Mouse (Mus musculus) B cell, adult 2 months (primary cell): ENCODE data around the gene Myef2.
"Not testable (repeated sequence)": the region's sequence is repeated elsewhere in the genome, so short reads cannot be mapped to it uniquely, and the experiment has no call there.

Source experiments
- DNase-seq, 2 experiments: peaks; one replicate each; pipeline ENCODE4 v3.0.0; 2022

Myef2 gene

DNA sequence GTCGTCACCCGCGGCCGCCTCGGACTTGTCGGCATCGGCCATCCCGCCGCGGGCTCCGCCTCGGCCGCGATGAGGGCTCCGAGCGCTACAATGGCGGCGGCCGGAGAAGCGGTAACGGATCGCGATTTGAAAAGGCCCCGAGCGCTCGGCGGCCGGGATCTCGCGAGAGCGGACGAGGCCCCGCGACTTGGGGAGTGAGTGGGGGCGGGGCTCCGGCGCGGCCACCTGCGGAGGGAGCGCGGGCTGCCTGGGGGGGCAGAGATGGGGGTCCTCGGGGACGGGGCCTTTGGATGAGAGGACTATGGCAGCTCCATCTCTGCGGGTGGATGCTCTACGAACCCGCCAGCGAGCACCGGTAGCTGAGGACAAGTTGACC is at the start of gene Myef2:
Myef2 (minus strand) TSS at position 185 of the 376 bp plus-strand sequence.
- peak; percentile 89 to 91 for DNase-seq

- DNase-seq, result no peak
Measured at GRCm38 (mm10) chr2:125162012-125162470, 38.6 kb upstream of the Myef2 start.

DNA sequence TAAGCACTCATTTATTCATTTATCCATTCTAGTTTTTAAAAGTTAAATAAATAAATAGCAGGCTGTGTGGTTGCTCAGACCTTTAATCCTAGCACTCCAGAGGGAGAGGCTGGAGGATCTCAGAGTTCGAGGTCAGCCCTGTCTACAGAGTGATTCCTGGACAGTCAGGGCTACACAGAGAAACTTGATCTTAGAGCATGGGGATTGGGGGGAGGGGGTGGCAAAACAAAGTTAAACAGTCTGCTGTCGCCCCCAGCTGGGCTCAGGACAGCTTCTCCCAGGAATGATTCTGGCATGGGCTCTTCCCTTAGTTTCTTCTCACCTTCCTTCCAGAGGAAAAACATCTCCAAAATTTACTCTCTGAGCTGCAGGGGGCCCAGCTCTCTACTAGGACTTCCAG is 32.0 kb upstream of the Myef2 start:
- DNase-seq, result no peak

GRCm38 (mm10) chr2:125154294-125154693 is 30.8 kb upstream of the Myef2 start:
- no peak for DNase-seq

DNA sequence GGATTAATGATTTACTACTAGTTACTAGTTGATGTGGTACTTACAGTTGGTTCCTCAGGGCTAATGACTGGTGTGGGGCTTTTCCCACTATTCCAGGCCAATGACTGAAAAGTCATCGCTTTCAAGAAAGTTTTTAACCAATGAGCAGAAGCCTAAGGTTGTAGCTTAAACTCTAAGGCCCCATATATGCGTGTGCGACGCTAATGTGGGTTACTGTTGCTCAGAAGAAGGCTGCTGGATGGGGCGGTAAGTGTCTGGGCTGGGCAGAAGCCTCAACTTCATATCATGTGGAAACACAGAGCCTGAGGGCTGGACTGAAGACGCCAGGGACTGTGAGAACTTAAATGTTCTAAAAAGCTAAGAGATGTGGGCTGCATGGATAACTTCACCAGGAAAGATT is 28.9 kb upstream of the Myef2 start, which contains the start of gene Slc12a1:
Slc12a1 (plus strand) TSS at position 118 of the 400 bp plus-strand sequence.
- DNase-seq, result no peak

- DNase-seq, result no peak
Measured at GRCm38 (mm10) chr2:125142336-125142735, 18.9 kb upstream of the Myef2 start.

DNA sequence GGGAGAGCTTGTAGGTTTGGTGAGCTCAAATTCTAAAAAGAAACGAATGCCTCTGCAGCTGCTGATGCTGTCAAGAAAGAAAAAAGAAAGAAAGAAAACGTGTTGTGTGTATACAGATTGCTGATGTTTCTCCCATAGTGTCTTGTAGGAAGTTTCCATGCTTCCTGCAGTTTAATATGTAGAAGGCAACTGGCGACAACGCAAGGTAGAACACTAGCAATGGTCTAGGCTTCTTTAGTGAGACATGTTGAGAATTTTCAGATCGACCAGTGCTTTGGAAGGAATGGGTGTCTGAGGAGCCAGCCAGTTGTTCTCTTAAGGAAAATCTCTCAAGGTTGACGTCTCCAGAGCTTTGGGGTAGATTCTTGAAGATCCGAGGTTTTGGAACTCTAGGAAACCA is 13.4 kb upstream of the Myef2 start:
- no peak for DNase-seq

DNA sequence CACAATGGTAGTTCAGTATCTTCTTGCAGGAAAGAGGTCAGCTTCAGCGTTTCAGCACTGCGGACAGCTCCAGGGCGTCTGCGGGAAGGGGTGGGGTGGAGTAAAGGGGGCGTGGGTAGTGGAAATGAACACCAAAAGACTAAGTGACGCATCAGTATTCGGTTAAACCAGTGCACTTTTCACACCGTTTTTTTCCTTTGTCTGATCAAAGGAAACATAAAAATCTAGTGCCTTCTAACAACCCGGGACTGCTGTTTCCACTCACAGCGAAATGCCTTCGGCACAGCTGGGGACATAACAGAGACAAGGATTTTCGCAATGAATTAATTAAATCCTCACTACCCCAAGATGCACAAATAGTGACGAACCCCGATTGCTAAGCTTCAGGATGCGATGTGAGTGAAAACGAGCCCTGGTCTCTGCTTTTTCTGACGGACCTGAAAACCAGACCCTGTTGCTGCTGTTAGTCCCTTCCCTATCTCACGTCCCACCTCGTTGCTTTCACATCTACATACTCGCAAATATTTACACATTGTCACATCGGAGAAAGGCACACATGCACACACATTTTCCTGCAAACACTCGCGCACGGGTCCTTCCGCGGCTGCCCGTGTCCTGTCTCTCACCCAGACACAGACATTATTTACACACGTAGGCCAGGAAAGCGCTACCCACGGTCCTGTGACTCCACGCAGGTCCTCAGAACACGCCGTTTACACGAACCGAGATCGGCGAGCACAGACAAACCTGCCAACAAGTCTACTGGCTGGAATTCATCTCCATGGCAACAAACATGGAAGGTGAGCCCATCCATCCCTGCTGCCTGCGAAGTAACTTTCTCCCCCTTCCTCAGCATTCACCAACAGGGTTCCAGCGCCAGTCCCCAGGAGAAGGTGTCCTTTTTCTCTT is 12.7 kb upstream of the Myef2 start, which contains the start of gene Ctxn2:
Ctxn2 (plus strand) TSS at position 790 of the 909 bp plus-strand sequence.
- DNase-seq, result peak; percentile 70 to 74

GRCm38 (mm10) chr2:125134113-125134512 is 10.7 kb upstream of the Myef2 start:
- no peak for DNase-seq

- no peak for DNase-seq
Measured at GRCm38 (mm10) chr2:125126792-125127191, 3.3 kb upstream of the Myef2 start.

- DNase-seq, result no peak
Measured at GRCm38 (mm10) chr2:125125824-125126223, 2.4 kb upstream of the Myef2 start.

DNA sequence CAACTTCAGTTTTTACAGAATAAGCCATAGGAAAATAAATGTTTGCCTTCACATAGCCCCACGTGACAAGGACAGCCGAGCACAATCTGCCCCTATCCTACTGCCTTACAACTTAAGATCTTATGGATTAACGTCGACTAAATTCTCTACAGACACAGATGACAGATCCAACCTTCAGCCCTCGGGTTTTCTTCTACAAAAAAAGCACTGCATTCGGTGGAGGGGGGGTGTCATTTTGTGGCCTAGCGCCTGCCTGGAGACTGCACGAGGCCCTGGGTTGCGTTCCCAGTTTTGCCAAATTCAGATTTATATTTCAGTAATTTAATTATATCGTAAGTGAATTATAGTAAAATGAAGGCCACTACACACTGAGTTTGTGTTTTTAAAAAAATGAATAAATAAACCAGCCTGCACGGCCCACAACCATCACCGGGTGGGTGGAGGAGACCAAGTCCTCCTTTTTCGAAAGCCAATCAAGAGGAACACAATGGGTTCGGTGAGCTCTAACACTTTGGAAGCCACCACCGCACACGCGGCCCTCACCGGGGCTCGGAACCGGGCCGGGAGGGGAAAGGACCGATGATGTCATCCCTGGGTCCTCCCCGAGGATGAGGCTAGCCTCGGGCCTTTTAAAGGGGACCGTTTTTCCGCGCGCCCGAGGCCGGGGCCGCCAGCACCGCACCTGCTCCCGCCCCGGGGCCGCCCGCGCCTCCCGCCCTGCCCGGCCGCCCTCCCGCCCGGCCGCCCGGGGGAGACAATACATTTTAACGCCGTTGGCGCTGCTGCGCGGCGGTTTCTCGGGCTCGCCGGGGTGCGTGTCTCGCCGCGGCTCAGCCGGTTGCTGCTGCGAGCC is 611 bp downstream of the Myef2 start:
- peak; percentile 55 to 64 for DNase-seq

GRCm38 (mm10) chr2:125122288-125122623 is 1.2 kb downstream of the Myef2 start:
- no peak for DNase-seq

- no peak for DNase-seq
Measured at GRCm38 (mm10) chr2:125119381-125120110, 3.9 kb downstream of the Myef2 start.

- not testable (repeated sequence) for DNase-seq
Measured at GRCm38 (mm10) chr2:125106536-125106935, 16.9 kb downstream of the Myef2 start.

- DNase-seq, result not testable (repeated sequence)
Measured at GRCm38 (mm10) chr2:125104491-125104890, 19.0 kb downstream of the Myef2 start.

GRCm38 (mm10) chr2:125092123-125092522 is 31.3 kb downstream of the Myef2 start:
- not testable (repeated sequence) for DNase-seq

- no peak for DNase-seq
Measured at GRCm38 (mm10) chr2:125088757-125089156, 34.7 kb downstream of the Myef2 start.

- DNase-seq, result no peak
Measured at GRCm38 (mm10) chr2:125083879-125084278, 39.6 kb downstream of the Myef2 start.

DNA sequence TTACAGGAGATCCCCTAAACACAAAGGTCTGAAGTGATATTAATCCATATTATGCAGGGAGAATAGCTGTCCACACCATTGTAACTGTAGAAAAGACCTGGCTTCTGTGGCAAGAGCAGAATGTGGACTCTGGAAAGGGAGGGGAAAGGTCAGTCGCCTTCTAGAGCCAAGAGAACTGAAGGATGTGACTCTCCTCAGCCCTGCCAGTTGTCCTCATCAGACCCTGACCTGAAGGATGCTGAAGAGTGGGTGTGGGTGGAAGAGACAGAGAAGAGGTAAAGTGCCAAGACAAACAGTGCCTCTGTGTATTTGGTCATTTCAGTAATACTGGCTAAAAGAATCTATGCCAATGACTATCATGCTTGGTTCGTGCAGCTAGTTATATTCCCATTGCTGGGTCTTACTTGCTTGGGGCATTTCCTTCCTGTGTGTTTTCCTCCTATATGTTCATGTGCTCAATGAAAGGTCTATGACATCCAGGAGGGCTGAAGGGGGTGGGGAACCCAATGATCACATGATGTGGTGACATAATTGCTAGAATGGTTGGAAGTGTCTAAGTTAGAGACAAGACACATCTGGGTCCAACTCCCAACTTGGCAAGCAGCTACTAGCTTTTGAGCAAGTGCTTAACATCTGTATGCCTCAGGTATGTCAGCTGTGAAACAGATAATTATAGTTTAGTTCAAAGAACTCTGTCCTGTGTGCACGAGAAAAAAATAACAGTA is 50.2 kb downstream of the Myef2 start:
- DNase-seq, result no peak

DNA sequence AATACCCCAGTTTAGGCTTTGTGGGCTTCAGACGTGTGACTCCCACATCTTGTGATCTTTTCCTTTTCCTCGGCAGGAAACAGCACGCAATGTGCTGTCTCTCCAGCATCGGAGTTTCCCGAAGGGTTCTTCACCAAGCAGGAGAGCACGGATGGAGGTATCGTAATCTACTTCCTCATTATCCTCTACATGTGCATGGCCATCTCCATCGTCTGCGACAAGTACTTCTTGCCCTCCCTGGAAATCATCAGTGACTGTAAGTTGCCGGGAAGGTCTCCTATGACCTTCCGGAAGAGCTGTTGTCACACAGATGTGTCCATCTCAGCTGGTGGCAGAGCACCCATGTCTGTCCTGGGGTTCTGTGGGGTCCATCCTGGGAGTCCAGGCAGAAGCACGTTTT is 54.8 kb downstream of the Myef2 start:
- no peak for DNase-seq

GRCm38 (mm10) chr2:125067894-125068293 is 55.6 kb downstream of the Myef2 start, which contains the start of gene Slc24a5:
Gene Slc24a5 (plus strand): TSS chr2:125068124.
- DNase-seq, result no peak
